Mouse (Mus musculus) heart, adult 9 months (tissue): ENCODE measurements at regions not wholly inside any gene's neighbourhood (a gene's known extent, or its start where the extent isn't known, plus 50 kb on each side); places are given as distances from the start of the nearest gene placed in this dataset.
"Not testable (repeated sequence)": the region's sequence is repeated elsewhere in the genome, so short reads cannot be mapped to it uniquely, and the experiment has no call there.

Experiments
- DNase-seq, 2 experiments: peaks; one replicate each; pipeline ENCODE4 v3.0.0; 2022; ENCODE audit warnings: low spot score in 2 of 2

- not testable (repeated sequence) for DNase-seq
Observed at GRCm38 (mm10) chr11:45424066-45424465, 427.8 kb upstream of the Clint1 start.

GRCm38 (mm10) chr11:45440937-45441720 is 410.7 kb upstream of the Clint1 start:
- no peak for DNase-seq

DNA sequence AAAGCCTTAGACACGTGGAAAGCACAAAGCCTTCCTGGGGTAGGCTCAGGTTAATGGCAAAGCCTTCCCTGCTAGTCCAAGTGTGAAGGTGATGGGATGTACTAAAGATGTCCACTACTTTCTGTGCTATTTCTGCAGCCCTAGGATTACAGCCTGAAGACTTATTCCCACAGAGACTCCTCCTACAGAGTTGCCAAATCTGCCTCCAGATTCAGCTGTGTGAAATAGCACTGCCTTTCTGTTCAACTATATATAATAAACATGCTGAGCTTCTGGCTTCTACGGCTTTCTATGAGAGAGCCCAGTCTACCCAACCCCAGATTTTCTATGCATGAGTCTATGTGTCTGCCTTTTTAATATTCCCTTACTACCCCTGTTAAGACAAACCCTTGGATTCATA is 405.3 kb upstream of the Clint1 start:
- DNase-seq = no peak

GRCm38 (mm10) chr11:45454234-45454633 is 397.6 kb upstream of the Clint1 start:
- no peak for DNase-seq

DNA sequence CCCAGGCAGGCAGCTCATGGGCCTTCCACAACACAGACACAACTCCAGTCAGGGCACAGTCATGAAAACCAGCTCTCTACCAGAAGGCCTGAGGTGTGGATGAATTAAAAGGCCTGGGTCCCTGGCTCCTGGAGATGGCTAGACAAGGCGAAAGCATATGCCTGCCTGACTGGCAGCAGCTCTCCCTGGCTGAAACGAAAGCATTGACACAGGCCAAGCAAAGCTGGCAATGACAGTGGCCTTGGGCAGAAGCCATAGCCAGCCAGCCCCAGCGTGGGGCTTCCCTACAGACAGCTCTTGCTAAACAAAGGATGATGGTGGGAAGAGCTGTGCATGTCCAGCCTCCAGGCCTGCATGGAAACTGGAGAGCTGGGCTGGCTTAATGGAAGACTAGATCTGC is 396.9 kb upstream of the Clint1 start:
- no peak for DNase-seq

GRCm38 (mm10) chr11:45456724-45457123 is 395.1 kb upstream of the Clint1 start:
- no peak for DNase-seq

GRCm38 (mm10) chr11:45457597-45457996 is 394.3 kb upstream of the Clint1 start:
- no peak for DNase-seq

DNA sequence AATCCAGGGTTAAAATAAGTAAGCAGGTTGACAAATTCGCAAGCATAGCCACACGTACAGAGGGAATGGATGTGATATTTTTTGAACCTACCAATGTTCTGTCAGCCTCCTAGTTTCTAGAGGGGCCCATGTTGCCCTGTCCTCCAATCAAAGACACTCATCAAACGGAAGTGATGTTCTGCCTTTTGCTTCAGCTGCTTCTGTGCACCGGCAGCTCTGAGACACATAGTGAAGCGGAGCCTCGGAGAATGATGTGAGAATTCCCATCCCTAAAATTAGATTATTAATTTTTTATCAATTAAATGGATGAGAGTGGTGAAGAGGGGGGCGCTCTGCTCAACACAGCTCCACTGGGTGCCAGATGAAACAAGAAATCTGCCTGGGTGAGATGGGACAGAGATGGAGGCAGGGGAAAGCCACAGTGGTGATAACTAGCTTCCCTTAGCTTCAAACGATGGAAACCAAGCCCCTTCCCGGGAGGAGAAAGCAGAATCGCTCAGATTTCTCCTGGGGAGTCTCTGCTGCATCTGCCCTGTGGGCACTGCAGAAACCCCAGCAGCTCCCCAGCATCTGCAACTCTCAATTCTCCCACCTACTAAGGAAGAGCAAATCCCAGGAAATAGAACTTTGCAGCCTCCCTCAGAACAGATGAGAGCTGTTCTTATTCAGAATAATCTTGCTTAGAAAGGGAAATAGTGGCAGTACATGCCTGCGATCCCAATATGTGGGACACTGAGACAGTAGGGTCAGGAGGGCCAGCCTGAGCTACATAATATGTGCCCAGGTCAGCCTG is 391.7 kb upstream of the Clint1 start:
- DNase-seq = no peak

DNA sequence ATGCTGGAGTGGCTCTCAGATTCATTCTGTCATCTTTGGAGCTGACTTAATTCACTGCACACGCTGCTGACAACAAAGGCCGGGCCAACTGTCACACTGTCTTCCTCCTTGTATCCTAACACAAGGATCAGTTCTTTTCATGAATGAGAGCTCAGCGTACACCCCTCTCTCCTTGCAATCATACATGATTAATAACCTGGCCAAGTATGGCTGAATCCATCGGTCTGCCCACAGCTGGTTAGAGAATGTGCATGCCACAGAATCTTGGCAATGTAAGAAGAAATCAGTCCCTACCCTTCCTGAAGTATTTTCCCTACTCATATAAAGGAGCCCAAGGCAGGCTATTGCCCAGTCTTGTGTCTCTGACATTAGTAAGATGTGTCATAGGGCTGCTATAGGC is 387.4 kb upstream of the Clint1 start:
- DNase-seq = no peak

DNA sequence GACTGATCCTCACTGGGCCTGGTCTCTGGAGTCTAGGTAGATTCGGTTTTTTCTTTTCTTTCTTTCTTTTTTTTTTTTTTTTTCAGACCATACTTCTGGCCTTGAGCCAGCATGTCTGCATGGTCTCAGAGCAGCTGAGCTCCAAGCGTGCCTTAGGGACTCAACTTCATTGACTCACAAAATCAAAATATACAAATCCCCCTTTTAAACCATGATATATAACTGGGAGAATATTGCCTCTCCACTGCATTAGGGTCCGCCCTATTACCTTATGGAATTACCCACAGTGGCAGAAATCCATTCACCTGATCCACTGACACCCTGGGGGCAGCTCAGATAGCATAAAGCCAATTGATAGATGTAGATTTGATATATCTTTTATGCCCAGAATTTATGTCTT is 385.5 kb upstream of the Clint1 start:
- DNase-seq = no peak

DNA sequence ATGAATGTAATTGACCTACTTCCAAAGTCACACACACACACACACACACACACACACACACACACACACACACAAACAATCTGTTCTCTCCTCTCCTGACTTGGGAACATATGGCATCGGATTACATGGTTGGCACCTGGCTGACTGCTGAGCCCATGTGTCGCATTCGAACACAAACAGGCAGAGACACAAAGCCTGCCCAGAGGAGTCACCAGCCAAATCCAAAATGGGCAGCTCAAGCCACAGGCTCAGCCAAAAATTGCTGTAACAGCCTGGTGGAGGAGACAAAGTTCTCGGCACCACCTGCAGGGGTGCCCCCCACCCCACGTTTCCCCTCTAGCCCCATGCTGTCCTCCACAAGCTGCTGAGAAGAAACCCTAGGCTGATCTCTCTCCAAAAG is 379.7 kb upstream of the Clint1 start:
- DNase-seq = no peak

DNA sequence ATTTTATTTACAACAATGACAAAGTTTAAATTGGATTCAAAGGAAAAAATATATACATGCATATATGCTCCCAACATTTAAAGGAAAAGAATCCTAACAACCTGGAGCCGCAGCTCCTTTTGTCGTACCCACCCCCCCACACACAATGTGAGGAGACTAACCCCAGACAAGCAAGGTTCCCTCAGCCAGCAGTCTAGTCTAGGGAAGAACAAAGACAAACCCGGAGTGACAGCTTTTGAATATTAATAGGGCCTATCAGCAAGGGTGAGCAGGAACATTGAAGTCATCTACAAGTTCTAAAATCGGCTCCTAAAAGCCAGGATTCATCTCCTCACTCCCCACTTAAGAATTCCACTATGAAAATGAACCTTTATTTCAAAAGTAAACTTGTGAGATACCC is 374.9 kb upstream of the Clint1 start:
- no peak for DNase-seq

DNA sequence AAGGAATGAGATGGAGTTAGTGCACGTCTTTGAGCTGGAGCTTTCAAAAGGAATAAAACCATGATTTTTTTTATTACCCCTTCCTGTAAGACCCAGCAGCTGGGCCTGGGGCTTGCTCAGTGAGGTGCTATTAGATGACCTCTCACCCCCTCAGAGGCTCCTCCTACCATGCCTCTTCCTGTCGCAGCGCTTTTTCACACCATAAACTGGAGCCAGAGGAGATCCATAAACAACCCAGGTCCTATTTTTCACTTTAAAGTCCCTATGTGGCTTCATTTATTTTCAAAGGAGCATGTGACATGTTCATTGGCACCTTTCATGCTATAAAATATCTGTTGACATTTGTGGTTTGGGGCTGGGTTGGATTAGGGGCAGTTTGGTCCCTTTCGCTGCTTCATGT is 365.9 kb upstream of the Clint1 start:
- no peak for DNase-seq

GRCm38 (mm10) chr11:45491021-45491967 is 360.6 kb upstream of the Clint1 start:
- DNase-seq = no peak

- no peak for DNase-seq
Observed at GRCm38 (mm10) chr11:45495246-45495645, 356.6 kb upstream of the Clint1 start.

- no peak for DNase-seq
Observed at GRCm38 (mm10) chr11:45508566-45508965, 343.3 kb upstream of the Clint1 start.

- DNase-seq = no peak
Observed at GRCm38 (mm10) chr11:45509278-45509677, 342.6 kb upstream of the Clint1 start.

DNA sequence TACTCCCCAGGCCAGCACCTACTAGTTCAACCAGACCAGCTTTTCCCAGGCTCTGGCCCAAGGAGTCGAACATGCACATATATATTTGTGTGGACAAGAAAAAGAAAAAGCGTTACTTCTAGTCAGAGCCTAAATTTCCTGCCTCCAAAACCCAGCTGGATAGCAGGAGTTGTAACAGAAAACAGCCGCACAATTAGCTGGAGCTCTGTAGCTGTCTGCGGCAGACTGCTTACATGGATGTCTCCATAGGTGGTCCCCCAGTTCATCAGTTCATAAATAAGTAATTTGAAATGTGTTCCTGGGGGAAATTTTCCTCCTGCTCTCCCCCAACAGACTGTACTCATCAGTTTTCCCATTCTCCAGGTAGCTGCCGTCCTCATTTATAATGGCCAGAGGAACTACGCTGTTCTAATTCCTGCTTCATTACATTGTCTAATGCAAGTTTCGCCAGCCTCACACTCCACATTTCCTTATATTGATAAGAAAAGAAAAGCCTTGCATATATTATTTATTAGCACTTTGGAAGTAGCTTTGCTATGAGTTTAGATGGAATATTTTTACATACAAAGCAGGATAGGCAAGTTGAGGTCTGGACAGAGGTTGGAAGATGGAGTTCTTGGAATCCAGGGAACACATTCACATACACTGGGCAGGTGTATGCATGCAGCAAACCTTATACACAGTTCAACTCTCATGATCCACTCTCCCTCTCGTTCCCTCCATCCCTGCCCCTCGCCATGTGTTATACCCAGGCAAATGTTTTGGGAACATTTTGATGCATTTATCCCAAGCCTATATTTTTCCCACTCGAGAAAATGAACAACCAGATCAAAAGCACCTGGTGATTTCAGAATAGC is 337.2 kb upstream of the Clint1 start:
- DNase-seq = no peak

DNA sequence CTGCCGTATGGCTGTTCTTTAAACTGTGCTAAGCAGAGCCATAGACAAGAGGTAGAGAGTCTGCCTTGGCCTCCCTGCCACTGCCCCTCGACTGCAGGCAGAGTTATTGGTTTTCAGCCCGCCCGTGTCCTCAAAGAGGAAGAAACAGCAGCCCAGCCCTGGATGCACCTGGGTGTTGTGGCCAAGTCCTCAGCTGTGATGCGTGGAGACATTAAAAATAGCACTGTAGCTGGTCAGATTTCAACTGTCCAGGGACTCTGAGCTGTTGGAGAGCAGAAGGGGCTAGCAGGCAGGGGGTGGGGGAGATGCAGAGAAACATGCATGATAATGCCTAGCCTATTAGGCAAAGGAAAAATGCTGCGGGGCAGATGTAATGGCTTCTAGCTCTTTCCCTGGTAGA is 327.1 kb upstream of the Clint1 start:
- no peak for DNase-seq

GRCm38 (mm10) chr11:45531044-45531626 is 320.7 kb upstream of the Clint1 start:
- DNase-seq = no peak
